Mouse (Mus musculus) erythroblast, embryonic 14.5 days (primary cell): Measurements from ENCODE around the gene Mtmr4.

ENCODE experiments used
- GATA1 ChIP-seq: IDR thresholded peaks from 2 replicates; pipeline ENCODE4 v1.6.1; 2012; ENCODE audit warnings: low read length, inconsistent platforms, mixed read lengths
- TAL1 ChIP-seq: IDR thresholded peaks from 3 replicates; pipeline ENCODE4 v1.6.1; 2012; ENCODE audit warnings: low read length, inconsistent platforms, mixed read lengths

GRCm38 (mm10) chr11:87583291-87584034, 8.5 kb upstream of the Mtmr4 start:
- TF ChIP-seq GATA1 (no peak), TAL1 (no peak)
